Mouse (Mus musculus): ENCODE measurements at regions not wholly inside any gene's neighbourhood (a gene's known extent, or its start where the extent isn't known, plus 50 kb on each side); places are given as distances from the start of the nearest gene placed in this dataset.

GRCm38 (mm10) chr7:61790113-61790796, 556.1 kb upstream of the Ndn start:
- no peaks in the 10 kb centered on the region for H3K9me3 ChIP-seq (ENCODE audit: control insufficient read depth, low read length)
- no peaks in the 10 kb centered on the region for H3K27me3 ChIP-seq (ENCODE audit: control insufficient read depth, insufficient read depth, low read length)
- no peak overlapping the region for H3K4me3 ChIP-seq (ENCODE audit: low read depth, low read length)
- H3K4me1 ChIP-seq (ENCODE audit: control insufficient read depth, insufficient read depth, low read length), result no peaks in the 10 kb centered on the region
- no peak overlapping the region for H3K27ac ChIP-seq (ENCODE audit: low read depth, low read length)
- WGBS, result 87% methylated on average over 5 of the region's 5 CpGs
- ATAC-seq (ENCODE audit: low read depth), result peak; percentile 73; the same call in 1 of the 2 replicates
- no peak overlapping the region for H3K9ac ChIP-seq (replicated peaks; ENCODE audit: low read depth, low read length)
- no peaks in the 10 kb centered on the region for H3K36me3 ChIP-seq (ENCODE audit: control insufficient read depth, insufficient read depth, low read length)
- H3K4me2 ChIP-seq (ENCODE audit: low read depth, low read length), result no peak overlapping the region

- H3K4me2 ChIP-seq (ENCODE audit: low read depth, low read length), result no peak overlapping the region
These were observed 509.5 kb upstream of the Ndn start for GRCm38 (mm10) chr7:61836827-61837226.

GRCm38 (mm10) chr7:61837240-61837639, 509.1 kb upstream of the Ndn start:
- no peaks in the 10 kb centered on the region for H3K27me3 ChIP-seq (ENCODE audit: control insufficient read depth, insufficient read depth, low read length)
- no peak overlapping the region for H3K4me2 ChIP-seq (ENCODE audit: low read depth, low read length)
- H3K27ac ChIP-seq (ENCODE audit: low read depth, low read length), result peak overlapping the region; percentile 53; the same call in 1 of the 2 replicates
- no peaks in the 10 kb centered on the region for H3K36me3 ChIP-seq (ENCODE audit: control insufficient read depth, insufficient read depth, low read length)
- H3K4me3 ChIP-seq (ENCODE audit: low read depth, low read length), result no peak overlapping the region
- H3K9ac ChIP-seq (replicated peaks; ENCODE audit: low read depth, low read length), result no peak overlapping the region
- H3K9me3 ChIP-seq (ENCODE audit: control insufficient read depth, low read length), result no peaks in the 10 kb centered on the region
- H3K4me1 ChIP-seq (ENCODE audit: control insufficient read depth, insufficient read depth, low read length), result no peaks in the 10 kb centered on the region
- ATAC-seq (ENCODE audit: low read depth), result peak; percentile 98

More at GRCm38 (mm10) chr7:61836827-61837226, 509.5 kb upstream of the Ndn start:
- H3K27ac ChIP-seq (ENCODE audit: low read depth, low read length), result peak overlapping the region; percentile 53; the same call in 1 of the 2 replicates
- H3K9ac ChIP-seq (replicated peaks; ENCODE audit: low read depth, low read length), result no peak overlapping the region
- no peaks in the 10 kb centered on the region for H3K4me1 ChIP-seq (ENCODE audit: control insufficient read depth, insufficient read depth, low read length)
- no peak overlapping the region for H3K4me3 ChIP-seq (ENCODE audit: low read depth, low read length)
- no peak; the same call in 1 of the 2 replicates for ATAC-seq (ENCODE audit: low read depth)
- no peaks in the 10 kb centered on the region for H3K9me3 ChIP-seq (ENCODE audit: control insufficient read depth, low read length)
- no peaks in the 10 kb centered on the region for H3K27me3 ChIP-seq (ENCODE audit: control insufficient read depth, insufficient read depth, low read length)
- 78% methylated on average over 1 of the region's 1 CpGs for WGBS
- H3K36me3 ChIP-seq (ENCODE audit: control insufficient read depth, insufficient read depth, low read length), result no peaks in the 10 kb centered on the region

- Histone ChIP-seq H3K9ac (replicated peaks; ENCODE audit: low read depth, low read length) (no peak overlapping the region), H3K4me2 (ENCODE audit: low read depth, low read length) (no peak overlapping the region), H3K36me3 (ENCODE audit: control insufficient read depth, insufficient read depth, low read length) (no peaks in the 10 kb centered on the region), H3K4me1 (ENCODE audit: control insufficient read depth, insufficient read depth, low read length) (no peaks in the 10 kb centered on the region), H3K27me3 (ENCODE audit: control insufficient read depth, insufficient read depth, low read length) (no peaks in the 10 kb centered on the region), H3K4me3 (ENCODE audit: low read depth, low read length) (no peak overlapping the region), H3K27ac (ENCODE audit: low read depth, low read length) (no peak overlapping the region), H3K9me3 (ENCODE audit: control insufficient read depth, low read length) (no peaks in the 10 kb centered on the region)
- WGBS, result 67% methylated on average over 1 of the region's 1 CpGs
- no peak for ATAC-seq (ENCODE audit: low read depth)
These were observed 494.4 kb upstream of the Ndn start for GRCm38 (mm10) chr7:61851949-61852348.

- Histone ChIP-seq H3K27ac (ENCODE audit: low read depth, low read length) (no peak overlapping the region), H3K9me3 (ENCODE audit: control insufficient read depth, low read length) (no peaks in the 10 kb centered on the region), H3K27me3 (ENCODE audit: control insufficient read depth, insufficient read depth, low read length) (no peaks in the 10 kb centered on the region), H3K36me3 (ENCODE audit: control insufficient read depth, insufficient read depth, low read length) (no peaks in the 10 kb centered on the region), H3K4me3 (ENCODE audit: low read depth, low read length) (no peak overlapping the region), H3K4me1 (ENCODE audit: control insufficient read depth, insufficient read depth, low read length) (no peaks in the 10 kb centered on the region), H3K4me2 (ENCODE audit: low read depth, low read length) (no peak overlapping the region), H3K9ac (replicated peaks; ENCODE audit: low read depth, low read length) (no peak overlapping the region)
- no peak for ATAC-seq (ENCODE audit: low read depth)
These were observed 481.9 kb upstream of the Ndn start for GRCm38 (mm10) chr7:61864517-61864916.

GRCm38 (mm10) chr7:61866376-61866775, 480.0 kb upstream of the Ndn start:
- no peak overlapping the region for H3K4me3 ChIP-seq (ENCODE audit: low read depth, low read length)
- H3K27ac ChIP-seq (ENCODE audit: low read depth, low read length), result no peak overlapping the region
- no peaks in the 10 kb centered on the region for H3K36me3 ChIP-seq (ENCODE audit: control insufficient read depth, insufficient read depth, low read length)
- no peaks in the 10 kb centered on the region for H3K4me1 ChIP-seq (ENCODE audit: control insufficient read depth, insufficient read depth, low read length)
- H3K9me3 ChIP-seq (ENCODE audit: control insufficient read depth, low read length), result no peaks in the 10 kb centered on the region
- H3K27me3 ChIP-seq (ENCODE audit: control insufficient read depth, insufficient read depth, low read length), result no peaks in the 10 kb centered on the region
- no peak overlapping the region for H3K4me2 ChIP-seq (ENCODE audit: low read depth, low read length)
- H3K9ac ChIP-seq (replicated peaks; ENCODE audit: low read depth, low read length), result no peak overlapping the region
- WGBS, result 71% methylated on average over 2 of the region's 2 CpGs
- no peak for ATAC-seq (ENCODE audit: low read depth)

GRCm38 (mm10) chr7:61876220-61876619, 470.1 kb upstream of the Ndn start:
- Histone ChIP-seq H3K9ac (replicated peaks; ENCODE audit: low read depth, low read length) (no peak overlapping the region), H3K4me1 (ENCODE audit: control insufficient read depth, insufficient read depth, low read length) (no peaks in the 10 kb centered on the region), H3K4me3 (ENCODE audit: low read depth, low read length) (no peak overlapping the region), H3K4me2 (ENCODE audit: low read depth, low read length) (no peak overlapping the region), H3K27me3 (ENCODE audit: control insufficient read depth, insufficient read depth, low read length) (no peaks in the 10 kb centered on the region), H3K9me3 (ENCODE audit: control insufficient read depth, low read length) (peaks cover 4% of the 10 kb centered on the region; the same call in 1 of the 2 replicates), H3K36me3 (ENCODE audit: control insufficient read depth, insufficient read depth, low read length) (no peaks in the 10 kb centered on the region), H3K27ac (ENCODE audit: low read depth, low read length) (no peak overlapping the region)
- WGBS, result 62% methylated on average over 3 of the region's 3 CpGs
- no peak for ATAC-seq (ENCODE audit: low read depth)

GRCm38 (mm10) chr7:61877311-61878065, 468.9 kb upstream of the Ndn start:
- Histone ChIP-seq H3K4me3 (ENCODE audit: low read depth, low read length) (no peak overlapping the region), H3K27ac (ENCODE audit: low read depth, low read length) (peak overlapping the region; percentile 80), H3K27me3 (ENCODE audit: control insufficient read depth, insufficient read depth, low read length) (no peaks in the 10 kb centered on the region), H3K4me1 (ENCODE audit: control insufficient read depth, insufficient read depth, low read length) (no peaks in the 10 kb centered on the region), H3K4me2 (ENCODE audit: low read depth, low read length) (no peak overlapping the region), H3K36me3 (ENCODE audit: control insufficient read depth, insufficient read depth, low read length) (no peaks in the 10 kb centered on the region), H3K9ac (replicated peaks; ENCODE audit: low read depth, low read length) (no peak overlapping the region), H3K9me3 (ENCODE audit: control insufficient read depth, low read length) (peaks cover 4% of the 10 kb centered on the region; the same call in 1 of the 2 replicates)
- peak; percentile 97 for ATAC-seq (ENCODE audit: low read depth)
- 42% methylated on average over 2 of the region's 2 CpGs for WGBS

- Histone ChIP-seq H3K4me1 (ENCODE audit: control insufficient read depth, insufficient read depth, low read length) (no peaks in the 10 kb centered on the region), H3K4me2 (ENCODE audit: low read depth, low read length) (no peak overlapping the region), H3K9ac (replicated peaks; ENCODE audit: low read depth, low read length) (no peak overlapping the region), H3K36me3 (ENCODE audit: control insufficient read depth, insufficient read depth, low read length) (no peaks in the 10 kb centered on the region), H3K27ac (ENCODE audit: low read depth, low read length) (peak overlapping the region; percentile 80; the same call in 1 of the 2 replicates), H3K9me3 (ENCODE audit: control insufficient read depth, low read length) (peaks cover 4% of the 10 kb centered on the region; the same call in 1 of the 2 replicates), H3K4me3 (ENCODE audit: low read depth, low read length) (no peak overlapping the region), H3K27me3 (ENCODE audit: control insufficient read depth, insufficient read depth, low read length) (no peaks in the 10 kb centered on the region)
- peak; percentile 33; the same call in 1 of the 2 replicates for ATAC-seq (ENCODE audit: low read depth)
- 51% methylated on average over 2 of the region's 2 CpGs for WGBS
These were observed 468.3 kb upstream of the Ndn start for GRCm38 (mm10) chr7:61878095-61878494.

Data from neural tube, embryonic 14.5 days (tissue).